ENCODE assay signal across 8 mouse cellular contexts in genomic region chr9:37207929-37208411, GRCm38 (mm10). TPM values are rescaled to one million over a fixed set of nuclear protein-coding genes. Genes with fewer than 3 reads are reported as not detected.
DNase-seq lines count a peak whose midpoint lies in the region; ATAC-seq and TF ChIP-seq lines count a peak whose summit lies in the region.

Gene Tmem218 (plus strand): TSS chr9:37208223.

- WGBS in bone marrow, adult 2 months = under 1% methylated on average over 21 of the region's 21 CpGs
- 0% methylated on average over 21 of the region's 21 CpGs for WGBS in embryonic facial prominence, embryonic 15.5 days
- whole genome bisulfite sequencing in limb, embryonic 14.5 days = under 1% methylated on average over 21 of the region's 21 CpGs
- under 1% methylated on average over 21 of the region's 21 CpGs for WGBS in midbrain, postnatal 0 days

- peak within 1 kb of the TSS; percentile 7; the same call in 1 of the 2 replicates for H3K27ac ChIP-seq in bone marrow, adult 2 months (ENCODE audit: control insufficient read depth, insufficient read depth, low read depth, low read length, poor library complexity)
- H3K27ac ChIP-seq in embryonic facial prominence, embryonic 15.5 days (replicated peaks) = peak within 1 kb of the TSS; percentile 86
- H3K27ac ChIP-seq in limb, embryonic 14.5 days (replicated peaks; ENCODE audit: low read depth, low read length) = peak within 1 kb of the TSS; percentile 69
- peak within 1 kb of the TSS; percentile 78 for H3K27ac ChIP-seq in midbrain, postnatal 0 days (ENCODE audit: low read depth, low read length)

- no peaks in the 10 kb centered on the region for H3K9me3 ChIP-seq in embryonic facial prominence, embryonic 15.5 days (replicated peaks)
- H3K9me3 ChIP-seq in limb, embryonic 14.5 days (ENCODE audit: control insufficient read depth, low read length) = no peaks in the 10 kb centered on the region
- H3K9me3 ChIP-seq in midbrain, postnatal 0 days (ENCODE audit: low read length) = no peaks in the 10 kb centered on the region

- H3K4me2 ChIP-seq in embryonic facial prominence, embryonic 15.5 days (replicated peaks) = peak within 1 kb of the TSS; percentile 80
- peak within 1 kb of the TSS; percentile 76 for H3K4me2 ChIP-seq in limb, embryonic 14.5 days (replicated peaks; ENCODE audit: low read depth, low read length, severe bottlenecking)
- H3K4me2 ChIP-seq in midbrain, postnatal 0 days (ENCODE audit: low read depth, low read length, poor library complexity, severe bottlenecking) = peak within 1 kb of the TSS; percentile 85

- no peaks in the 10 kb centered on the region for H3K27me3 ChIP-seq in embryonic facial prominence, embryonic 15.5 days
- no peaks in the 10 kb centered on the region for H3K27me3 ChIP-seq in limb, embryonic 14.5 days (ENCODE audit: control insufficient read depth, insufficient read depth, low read length)
- no peaks in the 10 kb centered on the region for H3K27me3 ChIP-seq in midbrain, postnatal 0 days (ENCODE audit: insufficient read depth, low read length)

- no peak for TF ChIP-seq POLR2A in bone marrow, adult 2 months (IDR thresholded peaks at IDR 0.05; ENCODE audit: borderline replicate concordance, control insufficient read depth, low read depth, low read length)
- TF ChIP-seq POLR2A in limb, embryonic 14.5 days (IDR thresholded peaks at IDR 0.05; ENCODE audit: borderline replicate concordance, extremely low read depth, insufficient read depth, insufficient read length) = peak; percentile 53; the same call in 1 of the 2 replicates

- no peaks in the 10 kb centered on the region; the same call in 1 of the 2 replicates for H3K4me1 ChIP-seq in bone marrow, adult 2 months (ENCODE audit: control insufficient read depth, insufficient read depth, low read length)
- H3K4me1 ChIP-seq in embryonic facial prominence, embryonic 15.5 days = peaks cover 19% of the 10 kb centered on the region
- peaks cover 6% of the 10 kb centered on the region; the same call in 1 of the 2 replicates for H3K4me1 ChIP-seq in limb, embryonic 14.5 days (ENCODE audit: control insufficient read depth, insufficient read depth, low read length)
- peaks cover 3% of the 10 kb centered on the region; the same call in 1 of the 2 replicates for H3K4me1 ChIP-seq in midbrain, postnatal 0 days (ENCODE audit: insufficient read depth, low read length)

- peak; percentile 100 for ATAC-seq in embryonic facial prominence, embryonic 15.5 days (ENCODE audit: insufficient number of reproducible peaks, low FRiP score, low TSS enrichment, low read depth)
- ATAC-seq in limb, embryonic 14.5 days (ENCODE audit: low FRiP score, low read depth) = peak; percentile 100
- peak; percentile 100 for ATAC-seq in midbrain, postnatal 0 days (ENCODE audit: low FRiP score)

- TF ChIP-seq CTCF in bone marrow, adult 2 months (IDR thresholded peaks at IDR 0.05; ENCODE audit: control insufficient read depth, insufficient read depth, low read length) = no peak
- no peak for TF ChIP-seq CTCF in midbrain, postnatal 0 days (IDR thresholded peaks at IDR 0.05)

- peak; percentile 99 for DNase-seq in 3T3-L1 (ENCODE audit: low read depth, low spot score)
- DNase-seq in heart, adult 8-10 months (ENCODE audit: low spot score) = peak; percentile 98
- peak; percentile 98 for DNase-seq in kidney, adult 9 months
- DNase-seq in limb, embryonic 14.5 days (ENCODE audit: low spot score) = peak; percentile 99
- peak; percentile 100 for DNase-seq in midbrain, postnatal 0 days (ENCODE audit: low spot score)
- peak; percentile 59 to 74 for DNase-seq in spleen, postnatal 14 days (ENCODE audit: low spot score in 2 of 2)

- H3K4me3 ChIP-seq in bone marrow, adult 2 months (replicated peaks; ENCODE audit: control insufficient read depth, low read depth, low read length) = peak within 1 kb of the TSS; percentile 66
- H3K4me3 ChIP-seq in embryonic facial prominence, embryonic 15.5 days (replicated peaks) = peak within 1 kb of the TSS; percentile 80
- H3K4me3 ChIP-seq in limb, embryonic 14.5 days (replicated peaks; ENCODE audit: low read length) = peak within 1 kb of the TSS; percentile 65
- H3K4me3 ChIP-seq in midbrain, postnatal 0 days (ENCODE audit: low read depth, low read length) = peak within 1 kb of the TSS; percentile 51

- peak within 1 kb of the TSS; percentile 90 for H3K9ac ChIP-seq in embryonic facial prominence, embryonic 15.5 days
- peak within 1 kb of the TSS; percentile 73 for H3K9ac ChIP-seq in limb, embryonic 14.5 days (ENCODE audit: low read depth, low read length, severe bottlenecking)
- peak within 1 kb of the TSS; percentile 64 for H3K9ac ChIP-seq in midbrain, postnatal 0 days (replicated peaks; ENCODE audit: low read length, poor library complexity, severe bottlenecking)

- no peaks in the 10 kb centered on the region for H3K36me3 ChIP-seq in embryonic facial prominence, embryonic 15.5 days
- no peaks in the 10 kb centered on the region for H3K36me3 ChIP-seq in limb, embryonic 14.5 days (ENCODE audit: control insufficient read depth, insufficient read depth, low read length)
- H3K36me3 ChIP-seq in midbrain, postnatal 0 days (ENCODE audit: insufficient read depth, low read length) = no peaks in the 10 kb centered on the region

RNA-seq across cellular contexts. Expression of gene Tmem218, which starts in this region (rescaled TPM):
- 0.77 and 1.7 TPM in 2 replicates for polyA plus RNA-seq in bone marrow, adult 2 months (2011; ENCODE audit: insufficient read depth, insufficient read length, low replicate concordance, missing spikeins)
- 12.5 and 14.7 TPM in 2 replicates for polyA plus RNA-seq in embryonic facial prominence, embryonic 15.5 days (2015; fragmentation: Nextera tagmentation; extraction: Ambion mirVana)
- 1 to 10 TPM; 7.5 to 8.7 (median 8.2) TPM for total RNA-seq in heart, adult 8-10 months (2022)
- 4.8 and 5.7 TPM in 2 replicates for polyA plus RNA-seq in limb, embryonic 14.5 days (2012; rRNA removed)
- polyA plus RNA-seq in limb, embryonic 14.5 days (2014; fragmentation: Nextera tagmentation; extraction: Ambion mirVana) = 13.5 and 14.0 TPM in 2 replicates
- total RNA-seq in midbrain, postnatal 0 days (2014; rRNA removed) = 4.9 and 5.9 TPM in 2 replicates
- 9.9 TPM in 2 replicates for polyA plus RNA-seq in midbrain, postnatal 0 days (2015; fragmentation: Nextera tagmentation; extraction: Ambion mirVana)

Comparison
In these comparisons a context has a peak if more than half of its experiments do, and no peak if none do; other contexts are left out.
1. Peak in every context shown above with its lines: DNase-seq, ATAC-seq, H3K4me3 ChIP-seq and H3K27ac ChIP-seq.
2. H3K27ac ChIP-seq: peak in every context shown above with its lines; median percentile 86 in embryonic facial prominence, embryonic 15.5 days; 78 in midbrain, postnatal 0 days; 69 in limb, embryonic 14.5 days; 7 in bone marrow, adult 2 months.